Mouse (Mus musculus): Measurements from ENCODE around the gene Cep72. TPM values are rescaled to one million over a fixed set of nuclear protein-coding genes. Genes with fewer than 3 reads are reported as not detected.
"Not testable (repeated sequence)": the region's sequence is repeated elsewhere in the genome, so short reads cannot be mapped to it uniquely, and the experiment has no call there.

Cep72 gene
- total RNA-seq (2021): 1 to 10 TPM; 2.1 to 2.8 TPM

- DNase-seq (ENCODE audit: extremely low spot score in 1 of 2, low spot score in 1 of 2): peak; percentile 87 to 89
Measured at GRCm38 (mm10) chr13:74061613-74062377, at the start of gene Cep72. Gene Cep72, minus strand, starts transcription at chr13:74062299.

- DNase-seq (ENCODE audit: extremely low spot score in 1 of 2, low spot score in 1 of 2): no peak
Measured at GRCm38 (mm10) chr13:74107410-74107809, 45.3 kb upstream of the Cep72 start.

GRCm38 (mm10) chr13:74104417-74104816 is 42.3 kb upstream of the Cep72 start:
- DNase-seq (ENCODE audit: extremely low spot score in 1 of 2, low spot score in 1 of 2): no peak

- no peak for DNase-seq (ENCODE audit: extremely low spot score in 1 of 2, low spot score in 1 of 2)
Measured at GRCm38 (mm10) chr13:74102831-74103582, 40.9 kb upstream of the Cep72 start.

- no peak for DNase-seq (ENCODE audit: extremely low spot score in 1 of 2, low spot score in 1 of 2)
Measured at GRCm38 (mm10) chr13:74102108-74102830, 40.2 kb upstream of the Cep72 start.

GRCm38 (mm10) chr13:74098913-74099312 is 36.8 kb upstream of the Cep72 start:
- DNase-seq (ENCODE audit: extremely low spot score in 1 of 2, low spot score in 1 of 2): no peak

- DNase-seq (ENCODE audit: extremely low spot score in 1 of 2, low spot score in 1 of 2): peak; percentile 54 to 77
Measured at GRCm38 (mm10) chr13:74096715-74097363, 34.7 kb upstream of the Cep72 start.

- no peak for DNase-seq (ENCODE audit: extremely low spot score in 1 of 2, low spot score in 1 of 2)
Measured at GRCm38 (mm10) chr13:74095936-74096335, 33.8 kb upstream of the Cep72 start.

GRCm38 (mm10) chr13:74090265-74090664 is 28.2 kb upstream of the Cep72 start:
- no peak for DNase-seq (ENCODE audit: extremely low spot score in 1 of 2, low spot score in 1 of 2)

GRCm38 (mm10) chr13:74073369-74073768 is 11.3 kb upstream of the Cep72 start:
- no peak for DNase-seq (ENCODE audit: extremely low spot score in 1 of 2, low spot score in 1 of 2)

- DNase-seq (ENCODE audit: extremely low spot score in 1 of 2, low spot score in 1 of 2): no peak
Measured at GRCm38 (mm10) chr13:74071714-74072113, 9.6 kb upstream of the Cep72 start.

- DNase-seq (ENCODE audit: extremely low spot score in 1 of 2, low spot score in 1 of 2): not testable (repeated sequence)
Measured at GRCm38 (mm10) chr13:74071244-74071643, 9.1 kb upstream of the Cep72 start.

GRCm38 (mm10) chr13:74066576-74066975 is 4.5 kb upstream of the Cep72 start:
- DNase-seq (ENCODE audit: extremely low spot score in 1 of 2, low spot score in 1 of 2): no peak

GRCm38 (mm10) chr13:74063340-74064050 is 1.4 kb upstream of the Cep72 start:
- no peak for DNase-seq (ENCODE audit: extremely low spot score in 1 of 2, low spot score in 1 of 2)

- no peak for DNase-seq (ENCODE audit: extremely low spot score in 1 of 2, low spot score in 1 of 2)
Measured at GRCm38 (mm10) chr13:74062378-74063128, 454 bp upstream of the Cep72 start.

GRCm38 (mm10) chr13:74058081-74058480 is 4.0 kb downstream of the Cep72 start:
- DNase-seq (ENCODE audit: extremely low spot score in 1 of 2, low spot score in 1 of 2): no peak

GRCm38 (mm10) chr13:74056194-74056593 is 5.9 kb downstream of the Cep72 start:
- DNase-seq (ENCODE audit: extremely low spot score in 1 of 2, low spot score in 1 of 2): no peak

- DNase-seq (ENCODE audit: extremely low spot score in 1 of 2, low spot score in 1 of 2): no peak
Measured at GRCm38 (mm10) chr13:74039926-74040325, 22.2 kb downstream of the Cep72 start.

- DNase-seq (ENCODE audit: extremely low spot score in 1 of 2, low spot score in 1 of 2): no peak
Measured at GRCm38 (mm10) chr13:74035776-74036175, 26.3 kb downstream of the Cep72 start.
